Mouse (Mus musculus) heart, embryonic 13.5 days (tissue): ENCODE data around the gene Gm8113. TPM values are rescaled to one million over a fixed set of nuclear protein-coding genes. Genes with fewer than 3 reads are reported as not detected.
"Not testable (repeated sequence)": the region's sequence is repeated elsewhere in the genome, so short reads cannot be mapped to it uniquely, and the experiment has no call there.

ENCODE experiments used
- ATAC-seq: fragments of 200-750 bp; cut with Nextera tagmentation; 2 replicates; pipeline ENCODE4 v1.8.0; 2017; ENCODE audit warnings: moderate TSS enrichment; ENCODE audit not compliant: insufficient number of reproducible peaks, low FRiP score, low TSS enrichment; ENCODE audit errors: extremely low read depth
- H3K27ac ChIP-seq: fragments of 300-500 bp; sonication (generic); replicated peaks from 2 replicates; pipeline ENCODE4 v1.5.1; 2015; ENCODE audit warnings: moderate library complexity, mild to moderate bottlenecking, inconsistent platforms
- H3K27me3 ChIP-seq: fragments of 300-500 bp; sonication (generic); replicated peaks from 2 replicates; pipeline ENCODE4 v1.6.1; 2015; ENCODE audit warnings: mild to moderate bottlenecking, inconsistent platforms
- H3K36me3 ChIP-seq: fragments of 300-500 bp; sonication (generic); 2 replicates; pipeline ENCODE4 v1.6.1; 2015; ENCODE audit warnings: mild to moderate bottlenecking, inconsistent platforms
- H3K4me1 ChIP-seq: fragments of 300-500 bp; sonication (generic); 2 replicates; pipeline ENCODE4 v1.6.1; 2015; ENCODE audit warnings: inconsistent platforms
- H3K4me2 ChIP-seq: fragments of 300-500 bp; sonication (generic); 2 replicates; pipeline ENCODE4 v1.6.1; 2015; ENCODE audit warnings: inconsistent platforms, mild to moderate bottlenecking, moderate library complexity
- H3K4me3 ChIP-seq: fragments of 300-500 bp; sonication (generic); 2 replicates; pipeline ENCODE4 v1.5.1; 2015; ENCODE audit warnings: moderate library complexity, mild to moderate bottlenecking, inconsistent platforms
- H3K9ac ChIP-seq: fragments of 300-500 bp; sonication (generic); 2 replicates; pipeline ENCODE4 v1.6.1; 2015; ENCODE audit warnings: inconsistent platforms, mild to moderate bottlenecking, moderate library complexity
- H3K9me3 ChIP-seq: fragments of 300-500 bp; sonication (generic); 2 replicates; pipeline ENCODE4 v1.6.1; 2016; ENCODE audit warnings: inconsistent platforms
- whole genome bisulfite sequencing: fragments of 180-500 bp; shearing (Covaris S2); methylation state at CpG from one replicate; pipeline ENCODE4 v1.1.7; 2015; ENCODE audit warnings: mixed read lengths; 5-methylcytosine and 5-hydroxymethylcytosine counted together
- polyA plus RNA-seq: library from polyadenylated mRNA; unstranded; fragments of >200 nt; fragmentation: Nextera tagmentation; extraction: Ambion mirVana; gene quantifications from 2 replicates; pipeline ENCODE4 v1.2.1, GENCODE M21; 2015

The Gm8113 gene
- polyA plus RNA-seq, 1 experiment from 2014 or later, result 28.8 TPM

- not testable (repeated sequence) for H3K27me3 ChIP-seq, ATAC-seq, H3K9ac ChIP-seq, H3K27ac ChIP-seq, H3K4me2 ChIP-seq, H3K4me3 ChIP-seq, H3K4me1 ChIP-seq, H3K36me3 ChIP-seq, H3K9me3 ChIP-seq
- 44% methylated on average over 5 of the region's 5 CpGs for WGBS
Observed at GRCm38 (mm10) chr14:43933399-43933798, 8.2 kb downstream of the Gm8113 start.

DNA sequence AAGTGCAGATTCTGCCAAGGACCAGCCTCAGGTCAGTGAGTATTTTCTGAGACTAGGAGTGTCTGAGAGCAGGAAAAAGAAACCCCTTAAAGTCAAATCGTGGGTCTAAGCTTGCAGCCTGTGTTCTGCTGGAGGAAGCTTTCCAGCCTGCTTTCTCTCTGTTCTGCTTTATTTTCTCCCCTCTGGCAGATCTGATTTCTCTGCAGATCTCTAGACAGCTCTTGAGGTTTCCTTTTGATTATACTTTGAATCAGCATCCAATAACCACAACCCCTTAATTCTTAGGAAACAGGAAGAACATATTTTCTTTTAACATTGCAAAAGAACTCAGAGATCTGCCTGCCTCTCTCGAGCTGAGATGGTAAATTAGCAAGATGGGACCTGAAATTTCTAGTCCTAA, 28.2 kb downstream of the Gm8113 start:
- not testable (repeated sequence) for H3K9me3 ChIP-seq, H3K36me3 ChIP-seq, H3K27me3 ChIP-seq, H3K4me1 ChIP-seq, H3K9ac ChIP-seq, H3K27ac ChIP-seq, H3K4me2 ChIP-seq, H3K4me3 ChIP-seq, ATAC-seq
- WGBS, result 47% methylated on average over 2 of the region's 2 CpGs

- not testable (repeated sequence) for H3K4me1 ChIP-seq, ATAC-seq, H3K9ac ChIP-seq, H3K4me2 ChIP-seq, H3K36me3 ChIP-seq, H3K27ac ChIP-seq, H3K9me3 ChIP-seq, H3K27me3 ChIP-seq, H3K4me3 ChIP-seq
- no CpG with 5 or more reads among the region's 1 CpGs for WGBS
Observed at GRCm38 (mm10) chr14:43955074-43955473, 29.9 kb downstream of the Gm8113 start.

GRCm38 (mm10) chr14:43956769-43957168, 31.6 kb downstream of the Gm8113 start, which contains the start of gene Ang5:
TSS of gene Ang5 (plus strand) at chr14:43957069.
- not testable (repeated sequence) for H3K4me2 ChIP-seq, H3K9me3 ChIP-seq, H3K9ac ChIP-seq, H3K4me1 ChIP-seq, H3K27ac ChIP-seq, H3K4me3 ChIP-seq, ATAC-seq, H3K36me3 ChIP-seq, H3K27me3 ChIP-seq
- no CpG with 5 or more reads among the region's 2 CpGs for WGBS

Other genes starting within 250 kb of the Gm8113 start
- gene Gm8165, start 248.2 kb upstream of the Gm8113 start, polyA plus RNA-seq, result not detected in 2 replicates
- gene Gm7324, start 227.6 kb upstream of the Gm8113 start, polyA plus RNA-seq, result 0.49 and 0.85 TPM in 2 replicates
- gene Gm16506, start 197.9 kb upstream of the Gm8113 start, polyA plus RNA-seq, result not detected in 2 replicates
- gene Gm6526, start 177.5 kb upstream of the Gm8113 start, polyA plus RNA-seq, result not detected in 2 replicates
- gene Gm8180, start 140.6 kb upstream of the Gm8113 start, polyA plus RNA-seq, result not detected in 2 replicates
- 0.32 TPM in 1 of 2 replicates, not detected in the other for gene Ear1, start 49.9 kb upstream of the Gm8113 start, polyA plus RNA-seq
- gene Ear10, start 1.8 kb upstream of the Gm8113 start, polyA plus RNA-seq, result not detected in 2 replicates
- not detected in 2 replicates for gene Ang5, start 31.7 kb downstream of the Gm8113 start, polyA plus RNA-seq
- gene Ang6, start 76.9 kb downstream of the Gm8113 start, polyA plus RNA-seq, result not detected in 2 replicates
- gene Ear2, start 177.3 kb downstream of the Gm8113 start, polyA plus RNA-seq, result 0.29 TPM in 1 of 2 replicates, not detected in the other
- gene Gm3327, start 198.5 kb downstream of the Gm8113 start, polyA plus RNA-seq, result not detected in 2 replicates